Mouse (Mus musculus) intestine, postnatal 0 days (tissue): Measurements from ENCODE around the gene Rc3h1. TPM values are rescaled to one million over a fixed set of nuclear protein-coding genes. Genes with fewer than 3 reads are reported as not detected.
"Not testable (repeated sequence)": the region's sequence is repeated elsewhere in the genome, so short reads cannot be mapped to it uniquely, and the experiment has no call there.

Experiments
- ATAC-seq: fragments of 200-750 bp; cut with Nextera tagmentation; 2 replicates; pipeline ENCODE4 v1.8.0; 2017; ENCODE audit warnings: mild to moderate bottlenecking, moderate TSS enrichment, moderate library complexity
- H3K27ac ChIP-seq: fragments of 300-500 bp; sonication (generic); 2 replicates; pipeline ENCODE4 v1.5.1; 2014; ENCODE audit warnings: mild to moderate bottlenecking, low read depth, low read length, moderate library complexity
- H3K27me3 ChIP-seq: fragments of 300-500 bp; sonication (generic); replicated peaks from 2 replicates; pipeline ENCODE4 v1.6.1; 2014; ENCODE audit warnings: low read length, mixed read lengths; ENCODE audit not compliant: control insufficient read depth, insufficient read depth
- H3K36me3 ChIP-seq: fragments of 300-500 bp; sonication (generic); 2 replicates; pipeline ENCODE4 v1.6.1; 2014; ENCODE audit warnings: mild to moderate bottlenecking, moderate library complexity; ENCODE audit not compliant: control insufficient read depth, insufficient read depth
- H3K4me1 ChIP-seq: fragments of 300-500 bp; sonication (generic); replicated peaks from 2 replicates; pipeline ENCODE4 v1.6.1; 2014; ENCODE audit warnings: antibody characterized with exemption, low read length, mixed read lengths; ENCODE audit not compliant: control insufficient read depth, insufficient read depth
- H3K4me2 ChIP-seq: fragments of 300-500 bp; sonication (generic); replicated peaks from 2 replicates; pipeline ENCODE4 v1.6.1; 2014; ENCODE audit warnings: low read depth, mild to moderate bottlenecking, moderate library complexity
- H3K4me3 ChIP-seq: fragments of 300-500 bp; sonication (generic); 2 replicates; pipeline ENCODE4 v1.5.1; 2014; ENCODE audit warnings: low read depth, low read length
- H3K9ac ChIP-seq: fragments of 300-500 bp; sonication (generic); 2 replicates; pipeline ENCODE4 v1.6.1; 2014; ENCODE audit warnings: mild to moderate bottlenecking, low read depth, low read length
- H3K9me3 ChIP-seq: fragments of 300-500 bp; sonication (generic); 2 replicates; pipeline ENCODE4 v1.6.1; 2016; ENCODE audit warnings: mixed run types; ENCODE audit not compliant: control insufficient read depth
- CTCF ChIP-seq: sonication (generic); IDR thresholded peaks from 2 replicates; pipeline ENCODE4 v1.5.1; 2016; ENCODE audit warnings: low read depth, mild to moderate bottlenecking, control low read depth, antibody characterized with exemption, moderate library complexity
- WGBS: fragments of 180-500 bp; shearing (Covaris S2); extraction: QIAGEN DNeasy Blood & Tissue Kit; methylation state at CpG from one replicate; pipeline ENCODE4 v1.1.7; 2014; 5-methylcytosine and 5-hydroxymethylcytosine counted together
- polyA plus RNA-seq: library from polyadenylated mRNA; unstranded; fragments of >200 nt; fragmentation: Nextera tagmentation; extraction: Ambion mirVana; gene quantifications from 2 replicates; pipeline ENCODE4 v1.2.1, GENCODE M21; 2015

The Rc3h1 gene
- polyA plus RNA-seq, 1 experiment from 2014 or later = 3.8 TPM

- Histone ChIP-seq H3K9ac (no peak overlapping the region), H3K4me3 (no peak overlapping the region), H3K4me1 (no peaks in the 10 kb centered on the region), H3K9me3 (no peaks in the 10 kb centered on the region), H3K27me3 (no peaks in the 10 kb centered on the region), H3K36me3 (no peaks in the 10 kb centered on the region), H3K4me2 (no peak overlapping the region), H3K27ac (no peak overlapping the region)
- TF ChIP-seq CTCF = no peak
- WGBS = 93% methylated on average over 4 of the region's 4 CpGs
- no peak for ATAC-seq
Observed at GRCm38 (mm10) chr1:160876968-160877367, 29.2 kb upstream of the Rc3h1 start.

- H3K4me2 ChIP-seq = no peak overlapping the region
- no peak overlapping the region for H3K4me3 ChIP-seq
- ATAC-seq = peak; percentile 85
- no peak for TF ChIP-seq CTCF
- 24% methylated on average over 4 of the region's 4 CpGs for WGBS
- H3K4me1 ChIP-seq = no peaks in the 10 kb centered on the region
- H3K36me3 ChIP-seq = no peaks in the 10 kb centered on the region
- no peaks in the 10 kb centered on the region for H3K9me3 ChIP-seq
- H3K27me3 ChIP-seq = no peaks in the 10 kb centered on the region
- no peak overlapping the region; the same call in 1 of the 2 replicates for H3K27ac ChIP-seq
- no peak overlapping the region for H3K9ac ChIP-seq
Observed at GRCm38 (mm10) chr1:160878485-160878884, 27.7 kb upstream of the Rc3h1 start.

GRCm38 (mm10) chr1:160881378-160881777, 24.8 kb upstream of the Rc3h1 start:
- not testable (repeated sequence) for H3K27ac ChIP-seq, H3K4me2 ChIP-seq, H3K36me3 ChIP-seq, H3K9me3 ChIP-seq, H3K4me1 ChIP-seq, H3K4me3 ChIP-seq, H3K27me3 ChIP-seq, H3K9ac ChIP-seq
- ATAC-seq = 0 out of 2 replicates have a peak, but pooled peaks have one; percentile 23
- 23% methylated on average over 1 of the region's 1 CpGs for WGBS

GRCm38 (mm10) chr1:160881968-160882367, 24.2 kb upstream of the Rc3h1 start:
- 80% methylated on average over 3 of the region's 3 CpGs for WGBS
- Histone ChIP-seq H3K9me3 (no peaks in the 10 kb centered on the region), H3K36me3 (no peaks in the 10 kb centered on the region), H3K27ac (no peak overlapping the region), H3K27me3 (no peaks in the 10 kb centered on the region), H3K4me1 (no peaks in the 10 kb centered on the region; the same call in 1 of the 2 replicates), H3K4me3 (no peak overlapping the region), H3K4me2 (no peak overlapping the region), H3K9ac (no peak overlapping the region)
- no peak for ATAC-seq
- TF ChIP-seq CTCF = no peak

- WGBS = 53% methylated on average over 3 of the region's 3 CpGs
- no peak overlapping the region for H3K27ac ChIP-seq
- ATAC-seq = peak; percentile 80
Observed at GRCm38 (mm10) chr1:160884273-160884672, 21.9 kb upstream of the Rc3h1 start.

DNA sequence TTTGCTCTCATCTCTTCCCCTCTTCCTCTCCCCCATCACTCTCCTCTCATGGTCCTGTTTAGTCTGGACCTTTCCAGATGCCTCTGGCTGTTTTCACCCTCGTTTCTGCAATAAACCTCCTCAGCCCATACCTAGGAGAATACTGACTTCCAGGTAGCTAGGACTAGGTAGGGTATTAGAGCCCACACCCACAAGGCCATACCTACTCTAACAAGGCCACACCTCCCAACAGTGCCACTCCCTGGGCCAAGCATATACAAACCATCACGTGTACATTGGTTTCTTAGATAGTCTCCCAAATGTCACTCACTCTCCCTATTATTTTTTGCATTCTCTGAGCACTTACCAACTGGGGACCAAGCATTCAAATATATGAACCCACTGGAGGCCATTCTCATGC, 21.2 kb upstream of the Rc3h1 start:
- ATAC-seq = no peak
- 28% methylated on average over 2 of the region's 2 CpGs for WGBS

More at GRCm38 (mm10) chr1:160884273-160884672, 21.9 kb upstream of the Rc3h1 start:
- H3K4me1 ChIP-seq = no peaks in the 10 kb centered on the region; the same call in 1 of the 2 replicates
- H3K9me3 ChIP-seq = no peaks in the 10 kb centered on the region
- H3K4me3 ChIP-seq = no peak overlapping the region
- no peak overlapping the region for H3K9ac ChIP-seq
- no peak overlapping the region for H3K4me2 ChIP-seq
- TF ChIP-seq CTCF = no peak
- H3K36me3 ChIP-seq = no peaks in the 10 kb centered on the region
- no peaks in the 10 kb centered on the region for H3K27me3 ChIP-seq

DNA sequence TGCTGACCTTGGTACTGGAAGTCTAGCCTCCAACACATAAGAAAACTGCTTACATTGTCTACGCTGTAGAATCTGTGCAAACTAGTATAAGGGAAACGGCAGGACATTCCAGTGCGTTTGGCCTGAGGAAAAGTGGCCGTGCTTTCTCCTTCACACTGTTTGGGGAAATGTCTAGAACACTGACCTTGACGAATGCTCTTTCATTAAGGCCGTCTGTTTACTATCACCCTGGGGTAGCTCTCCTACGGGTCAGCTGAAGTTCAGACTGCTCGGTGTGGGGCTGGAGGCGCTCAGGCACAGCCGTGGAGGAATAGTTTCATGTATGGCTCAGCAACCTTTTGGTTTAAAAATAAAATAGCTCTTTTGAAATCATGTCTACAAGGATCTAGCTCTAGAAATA, 6.5 kb upstream of the Rc3h1 start:
- H3K4me1 ChIP-seq = no peaks in the 10 kb centered on the region
- no peak for TF ChIP-seq CTCF
- H3K36me3 ChIP-seq = no peaks in the 10 kb centered on the region
- H3K9me3 ChIP-seq = no peaks in the 10 kb centered on the region
- H3K27ac ChIP-seq = no peak overlapping the region
- WGBS = 29% methylated on average over 10 of the region's 10 CpGs
- no peak overlapping the region for H3K4me2 ChIP-seq
- H3K9ac ChIP-seq = no peak overlapping the region
- no peak overlapping the region for H3K4me3 ChIP-seq
- no peaks in the 10 kb centered on the region for H3K27me3 ChIP-seq
- no peak for ATAC-seq

More for the DNA sequence above, 21.2 kb upstream of the Rc3h1 start:
- no peak overlapping the region for H3K4me2 ChIP-seq
- H3K9ac ChIP-seq = no peak overlapping the region
- no peak overlapping the region for H3K4me3 ChIP-seq
- no peaks in the 10 kb centered on the region for H3K27me3 ChIP-seq
- H3K27ac ChIP-seq = no peak overlapping the region
- no peaks in the 10 kb centered on the region; the same call in 1 of the 2 replicates for H3K4me1 ChIP-seq
- no peaks in the 10 kb centered on the region for H3K36me3 ChIP-seq
- TF ChIP-seq CTCF = no peak
- no peaks in the 10 kb centered on the region for H3K9me3 ChIP-seq
